Mouse (Mus musculus): ENCODE measurements around the gene Znhit2.

GRCm38 (mm10) chr19:6097847-6098246, 36.9 kb downstream of the Znhit2 start:
- TF ChIP-seq POLR2A (IDR thresholded peaks at IDR 0.05; ENCODE audit: low read depth, low read length) (no peak), CTCF (IDR thresholded peaks at IDR 0.05; ENCODE audit: extremely low read depth, insufficient read depth, insufficient read length, insufficient replicate concordance) (no peak)
